Mouse (Mus musculus): ENCODE data around the gene Tmx1. TPM values are rescaled to one million over a fixed set of nuclear protein-coding genes. Genes with fewer than 3 reads are reported as not detected.
A peak's percentile ranks its signal among the peaks of the same experiment; 100 is the strongest.

The Tmx1 gene
- polyA plus RNA-seq, 1 experiment, result 13.2 TPM

- no peak for DNase-seq
- H3K4me3 ChIP-seq (ENCODE audit: insufficient read depth, low read depth, low read length), result no peak overlapping the region
- no peak overlapping the region for H3K27ac ChIP-seq (ENCODE audit: insufficient read depth, low read depth, low read length)
- no peaks in the 10 kb centered on the region for H3K36me3 ChIP-seq (ENCODE audit: control insufficient read depth, insufficient read depth, low read length)
- WGBS, result 85% methylated on average over 6 of the region's 6 CpGs
- TF ChIP-seq CTCF (conservative IDR thresholded peaks at IDR 0.05; ENCODE audit: insufficient read depth, insufficient read length, low read depth, low read length) (no peak), POLR2A (IDR thresholded peaks at IDR 0.05; ENCODE audit: low read depth, low read length) (no peak)
- no peaks in the 10 kb centered on the region for H3K4me1 ChIP-seq (ENCODE audit: control insufficient read depth, insufficient read depth, low read length)
- no peaks in the 10 kb centered on the region for H3K27me3 ChIP-seq (replicated peaks; ENCODE audit: control insufficient read depth, insufficient read depth, low read length)
Measured at GRCm38 (mm10) chr12:70486716-70487480, 34.0 kb downstream of the Tmx1 start.

DNA sequence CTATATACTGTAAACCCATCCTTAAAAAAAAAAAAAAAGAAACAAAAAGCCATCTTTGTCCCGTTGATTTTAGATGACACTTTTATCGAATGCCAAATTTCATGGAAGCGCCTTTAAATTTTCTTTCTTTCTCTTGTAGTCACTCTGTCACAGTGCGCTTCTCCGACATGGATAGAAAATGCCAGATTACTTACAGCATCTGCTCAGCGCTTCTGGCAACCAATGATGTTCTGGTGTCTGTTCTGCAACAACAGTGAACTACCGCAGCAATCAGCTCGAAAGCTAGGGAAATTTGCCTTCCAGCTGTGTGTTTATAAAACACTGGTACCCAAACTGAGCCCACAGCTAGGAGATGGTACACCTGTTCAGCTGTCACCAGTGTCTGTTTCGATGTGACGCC is 39.5 kb downstream of the Tmx1 start:
- TF ChIP-seq CTCF (conservative IDR thresholded peaks at IDR 0.05; ENCODE audit: insufficient read depth, insufficient read length, low read depth, low read length) (no peak), POLR2A (IDR thresholded peaks at IDR 0.05; ENCODE audit: low read depth, low read length) (no peak)
- WGBS, result 88% methylated on average over 10 of the region's 10 CpGs

DNA sequence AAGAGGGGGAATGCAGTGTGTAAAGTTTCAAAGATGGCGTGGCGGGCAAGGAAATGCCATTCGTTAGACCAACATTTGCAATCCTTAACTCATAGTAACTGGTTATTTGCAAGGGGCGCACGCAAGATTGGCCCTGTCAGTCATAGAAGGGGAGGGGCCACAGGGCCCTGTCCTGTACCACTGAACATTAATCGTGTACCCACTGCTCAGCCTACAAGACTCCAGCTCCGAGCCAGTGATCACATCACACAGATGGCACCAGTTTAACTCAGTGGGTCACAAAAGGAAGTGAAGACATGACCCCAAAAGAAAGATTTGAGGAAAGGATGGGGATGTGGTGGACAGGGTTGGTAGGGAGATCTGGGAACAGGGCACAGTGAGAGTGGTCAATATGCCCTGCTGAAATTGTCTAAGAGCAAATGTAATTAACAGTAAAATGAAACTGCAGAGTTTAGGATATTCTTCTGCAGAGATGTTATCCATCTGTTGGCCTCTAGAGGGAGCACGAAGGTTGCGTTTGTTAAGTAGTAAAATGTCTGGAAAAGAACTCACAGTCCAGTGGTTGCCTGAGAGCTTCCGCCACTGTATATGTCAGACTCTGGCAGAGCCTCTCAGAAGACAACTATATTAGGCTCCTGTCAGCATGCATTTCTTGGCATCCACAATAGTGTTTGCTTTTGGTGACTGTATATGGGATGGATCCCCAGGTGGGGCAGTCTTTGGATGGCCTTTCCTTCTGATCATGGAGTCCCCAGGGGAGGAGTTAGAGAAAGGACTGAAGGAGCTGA is 41.8 kb downstream of the Tmx1 start:
- peak; percentile 54 for DNase-seq
- no peaks in the 10 kb centered on the region for H3K27me3 ChIP-seq (replicated peaks; ENCODE audit: control insufficient read depth, insufficient read depth, low read length)
- 54% methylated on average over 10 of the region's 10 CpGs for WGBS

More for the DNA sequence above, 39.5 kb downstream of the Tmx1 start:
- Histone ChIP-seq H3K27ac (ENCODE audit: insufficient read depth, low read depth, low read length) (no peak overlapping the region), H3K4me1 (ENCODE audit: control insufficient read depth, insufficient read depth, low read length) (no peaks in the 10 kb centered on the region), H3K4me3 (ENCODE audit: insufficient read depth, low read depth, low read length) (no peak overlapping the region), H3K27me3 (replicated peaks; ENCODE audit: control insufficient read depth, insufficient read depth, low read length) (no peaks in the 10 kb centered on the region), H3K36me3 (ENCODE audit: control insufficient read depth, insufficient read depth, low read length) (no peaks in the 10 kb centered on the region)
- no peak for DNase-seq

GRCm38 (mm10) chr12:70495282-70495922 is 42.5 kb downstream of the Tmx1 start:
- DNase-seq, result peak; percentile 20
- no peak overlapping the region for H3K4me3 ChIP-seq (ENCODE audit: insufficient read depth, low read depth, low read length)
- no peaks in the 10 kb centered on the region for H3K27me3 ChIP-seq (replicated peaks; ENCODE audit: control insufficient read depth, insufficient read depth, low read length)
- H3K4me1 ChIP-seq (ENCODE audit: control insufficient read depth, insufficient read depth, low read length), result no peaks in the 10 kb centered on the region
- no peaks in the 10 kb centered on the region for H3K36me3 ChIP-seq (ENCODE audit: control insufficient read depth, insufficient read depth, low read length)
- WGBS, result 54% methylated on average over 4 of the region's 4 CpGs
- no peak for TF ChIP-seq POLR2A (IDR thresholded peaks at IDR 0.05; ENCODE audit: low read depth, low read length)
- 0 out of 2 replicates have a peak, but pooled peaks have one; percentile 6 for TF ChIP-seq CTCF (conservative IDR thresholded peaks at IDR 0.05; ENCODE audit: insufficient read depth, insufficient read length, low read depth, low read length)
- no peak overlapping the region for H3K27ac ChIP-seq (ENCODE audit: insufficient read depth, low read depth, low read length)

More for the DNA sequence above, 41.8 kb downstream of the Tmx1 start:
- Histone ChIP-seq H3K27ac (ENCODE audit: insufficient read depth, low read depth, low read length) (no peak overlapping the region), H3K36me3 (ENCODE audit: control insufficient read depth, insufficient read depth, low read length) (no peaks in the 10 kb centered on the region), H3K4me3 (ENCODE audit: insufficient read depth, low read depth, low read length) (no peak overlapping the region), H3K4me1 (ENCODE audit: control insufficient read depth, insufficient read depth, low read length) (no peaks in the 10 kb centered on the region)
- TF ChIP-seq POLR2A (IDR thresholded peaks at IDR 0.05; ENCODE audit: low read depth, low read length), result no peak
- peak; percentile 37; the same call in 1 of the 2 replicates for TF ChIP-seq CTCF (conservative IDR thresholded peaks at IDR 0.05; ENCODE audit: insufficient read depth, insufficient read length, low read depth, low read length)

DNA sequence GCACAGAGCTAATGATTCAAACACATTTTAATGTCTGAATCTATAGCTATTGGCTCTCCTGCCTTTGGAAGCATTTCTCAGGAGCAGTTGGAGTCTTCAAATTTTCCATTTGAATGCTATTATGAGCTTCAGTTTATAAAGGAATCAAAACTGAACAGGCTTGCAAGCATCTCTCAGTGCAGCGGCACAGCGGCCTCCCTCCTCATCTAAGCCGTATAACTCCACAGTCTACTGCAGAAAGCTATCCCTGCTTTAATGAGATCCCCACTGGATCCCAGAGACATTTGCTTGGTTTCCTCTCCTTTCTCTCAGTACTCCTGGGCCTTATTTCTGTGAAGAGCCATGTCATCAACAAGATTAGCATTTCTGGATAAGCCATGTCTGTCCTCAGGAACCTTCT is 45.2 kb downstream of the Tmx1 start:
- WGBS, result 87% methylated on average over 3 of the region's 3 CpGs
- TF ChIP-seq CTCF (conservative IDR thresholded peaks at IDR 0.05; ENCODE audit: insufficient read depth, insufficient read length, low read depth, low read length) (no peak), POLR2A (IDR thresholded peaks at IDR 0.05; ENCODE audit: low read depth, low read length) (no peak)
- Histone ChIP-seq H3K27ac (ENCODE audit: insufficient read depth, low read depth, low read length) (no peak overlapping the region), H3K36me3 (ENCODE audit: control insufficient read depth, insufficient read depth, low read length) (no peaks in the 10 kb centered on the region), H3K4me3 (ENCODE audit: insufficient read depth, low read depth, low read length) (no peak overlapping the region), H3K4me1 (ENCODE audit: control insufficient read depth, insufficient read depth, low read length) (no peaks in the 10 kb centered on the region), H3K27me3 (replicated peaks; ENCODE audit: control insufficient read depth, insufficient read depth, low read length) (no peaks in the 10 kb centered on the region)
- no peak for DNase-seq

DNA sequence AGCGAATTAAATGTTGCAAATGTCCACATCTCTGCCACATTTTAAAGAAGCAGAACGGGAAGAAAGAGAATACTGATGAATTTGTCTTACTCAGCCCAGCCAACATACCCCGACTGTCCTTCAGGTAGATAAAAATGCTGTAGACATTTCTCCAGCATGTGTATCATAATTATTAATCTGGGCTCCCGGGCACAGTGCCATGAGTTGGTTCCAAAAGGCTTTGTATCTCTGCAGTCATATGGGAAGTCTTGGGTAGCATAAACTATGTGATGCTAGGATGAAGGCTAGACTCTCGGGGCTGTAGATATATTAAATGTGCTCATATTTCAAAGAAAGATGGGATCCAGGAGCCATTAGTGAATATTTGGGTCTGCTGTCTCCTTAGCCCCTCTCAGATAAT is 53.1 kb downstream of the Tmx1 start:
- Histone ChIP-seq H3K4me3 (ENCODE audit: insufficient read depth, low read depth, low read length) (no peak overlapping the region), H3K27ac (ENCODE audit: insufficient read depth, low read depth, low read length) (no peak overlapping the region), H3K36me3 (ENCODE audit: control insufficient read depth, insufficient read depth, low read length) (no peaks in the 10 kb centered on the region), H3K27me3 (replicated peaks; ENCODE audit: control insufficient read depth, insufficient read depth, low read length) (no peaks in the 10 kb centered on the region; the same call in 1 of the 2 replicates), H3K4me1 (ENCODE audit: control insufficient read depth, insufficient read depth, low read length) (no peaks in the 10 kb centered on the region)
- 78% methylated on average over 5 of the region's 5 CpGs for WGBS
- TF ChIP-seq POLR2A (IDR thresholded peaks at IDR 0.05; ENCODE audit: low read depth, low read length), result no peak
- no peak for TF ChIP-seq CTCF (conservative IDR thresholded peaks at IDR 0.05; ENCODE audit: insufficient read depth, insufficient read length, low read depth, low read length)
- DNase-seq, result no peak

Measured in kidney, adult 2 months (tissue).